Mouse (Mus musculus): ENCODE data around the gene Adam15. TPM values are rescaled to one million over a fixed set of nuclear protein-coding genes. Genes with fewer than 3 reads are reported as not detected.

Gene Adam15
- polyA plus RNA-seq (2014; fragmentation: Nextera tagmentation; extraction: Ambion mirVana) = 13.4 and 19.3 TPM in 2 replicates

GRCm38 (mm10) chr3:89349869-89350501 lies at the start of gene Adam15:
Gene Adam15 (minus strand): TSS chr3:89349996.
- DNase-seq (ENCODE audit: low spot score) (peak; percentile 86), ATAC-seq (peak; percentile 95)
- Histone ChIP-seq H3K9me3 (replicated peaks; ENCODE audit: control insufficient read depth, low read length) (no peaks in the 10 kb centered on the region), H3K9ac (ENCODE audit: low read length) (peak within 1 kb of the TSS; percentile 69), H3K36me3 (ENCODE audit: control insufficient read depth, insufficient read depth, low read length) (no peaks in the 10 kb centered on the region), H3K27me3 (replicated peaks; ENCODE audit: control insufficient read depth, insufficient read depth, low read length) (no peaks in the 10 kb centered on the region), H3K27ac (ENCODE audit: low read depth, low read length) (peak within 1 kb of the TSS; percentile 61), H3K4me2 (ENCODE audit: low read length) (peak within 1 kb of the TSS; percentile 90), H3K4me3 (ENCODE audit: low read depth, low read length) (peak within 1 kb of the TSS; percentile 51), H3K4me1 (ENCODE audit: control insufficient read depth, insufficient read depth, low read length) (peaks cover 5% of the 10 kb centered on the region; the same call in 1 of the 2 replicates)
- WGBS = under 1% methylated on average over 59 of the region's 59 CpGs

DNA sequence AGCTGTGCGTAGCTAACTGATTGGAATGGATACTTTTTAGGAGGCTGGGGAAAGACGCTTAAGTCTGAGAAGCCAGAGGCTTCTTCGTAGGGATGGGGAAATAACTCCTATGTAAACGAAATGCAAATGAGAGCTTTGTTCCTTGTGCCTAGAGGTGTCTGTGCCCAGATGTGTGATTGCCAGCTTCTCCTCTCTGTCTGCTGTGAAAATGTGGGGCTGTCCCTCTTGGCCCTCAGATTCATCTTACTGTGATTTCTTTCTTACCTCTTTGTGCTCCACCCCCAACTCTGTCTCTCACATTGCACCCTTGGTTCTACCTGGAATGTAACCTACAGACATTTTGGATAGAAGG lies 46.8 kb upstream of the Adam15 start:
- Histone ChIP-seq H3K27ac (ENCODE audit: low read depth, low read length) (no peak overlapping the region), H3K36me3 (ENCODE audit: control insufficient read depth, insufficient read depth, low read length) (peaks cover 6% of the 10 kb centered on the region), H3K9me3 (replicated peaks; ENCODE audit: control insufficient read depth, low read length) (no peaks in the 10 kb centered on the region), H3K4me2 (ENCODE audit: low read length) (peak overlapping the region; percentile 99), H3K4me1 (ENCODE audit: control insufficient read depth, insufficient read depth, low read length) (peaks cover 32% of the 10 kb centered on the region), H3K9ac (ENCODE audit: low read length) (peak overlapping the region; percentile 61; the same call in 1 of the 2 replicates), H3K27me3 (replicated peaks; ENCODE audit: control insufficient read depth, insufficient read depth, low read length) (peaks cover 18% of the 10 kb centered on the region), H3K4me3 (ENCODE audit: low read depth, low read length) (no peak overlapping the region; the same call in 1 of the 2 replicates)
- WGBS = under 1% methylated on average over 4 of the region's 4 CpGs
- no peak for DNase-seq (ENCODE audit: low spot score)
- ATAC-seq = no peak

GRCm38 (mm10) chr3:89395806-89396653 lies 46.2 kb upstream of the Adam15 start:
- Histone ChIP-seq H3K4me3 (ENCODE audit: low read depth, low read length) (peak overlapping the region; percentile 37), H3K4me2 (ENCODE audit: low read length) (peak overlapping the region; percentile 99), H3K27ac (ENCODE audit: low read depth, low read length) (no peak overlapping the region), H3K36me3 (ENCODE audit: control insufficient read depth, insufficient read depth, low read length) (peaks cover under 1% of the 10 kb centered on the region; the same call in 1 of the 2 replicates), H3K27me3 (replicated peaks; ENCODE audit: control insufficient read depth, insufficient read depth, low read length) (peaks cover 18% of the 10 kb centered on the region), H3K9ac (ENCODE audit: low read length) (peak overlapping the region; percentile 61), H3K4me1 (ENCODE audit: control insufficient read depth, insufficient read depth, low read length) (peaks cover 38% of the 10 kb centered on the region), H3K9me3 (replicated peaks; ENCODE audit: control insufficient read depth, low read length) (no peaks in the 10 kb centered on the region)
- 1% methylated on average over 44 of the region's 44 CpGs for WGBS
- ATAC-seq = no peak
- peak; percentile 83 for DNase-seq (ENCODE audit: low spot score)

GRCm38 (mm10) chr3:89395419-89395805 lies 45.6 kb upstream of the Adam15 start:
- Histone ChIP-seq H3K4me2 (ENCODE audit: low read length) (peak overlapping the region; percentile 99), H3K27ac (ENCODE audit: low read depth, low read length) (no peak overlapping the region), H3K36me3 (ENCODE audit: control insufficient read depth, insufficient read depth, low read length) (no peaks in the 10 kb centered on the region), H3K9me3 (replicated peaks; ENCODE audit: control insufficient read depth, low read length) (no peaks in the 10 kb centered on the region), H3K27me3 (replicated peaks; ENCODE audit: control insufficient read depth, insufficient read depth, low read length) (peaks cover 18% of the 10 kb centered on the region), H3K4me1 (ENCODE audit: control insufficient read depth, insufficient read depth, low read length) (peaks cover 44% of the 10 kb centered on the region), H3K9ac (ENCODE audit: low read length) (no peak overlapping the region), H3K4me3 (ENCODE audit: low read depth, low read length) (peak overlapping the region; percentile 37)
- WGBS = 4% methylated on average over 10 of the region's 10 CpGs
- no peak for DNase-seq (ENCODE audit: low spot score)
- no peak for ATAC-seq

DNA sequence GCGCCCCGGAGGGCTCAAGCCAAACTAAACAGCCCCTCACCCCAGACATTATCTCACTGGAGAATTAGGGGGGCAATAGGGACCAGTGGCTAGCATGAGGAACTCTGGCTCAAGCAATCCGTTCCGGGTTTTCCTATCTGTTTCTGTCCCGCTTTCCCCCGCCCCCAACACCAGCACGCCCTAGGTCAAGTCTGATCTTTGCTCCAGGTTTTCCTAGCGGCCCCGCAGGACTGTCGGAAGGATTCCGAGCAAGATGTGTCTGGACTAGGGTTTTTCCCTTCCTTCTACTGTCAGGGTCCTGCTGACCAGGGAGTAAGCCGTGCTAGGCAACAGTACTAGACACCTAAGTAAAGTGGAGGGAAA lies 45.1 kb upstream of the Adam15 start:
- peak overlapping the region; percentile 99 for H3K4me2 ChIP-seq (ENCODE audit: low read length)
- DNase-seq (ENCODE audit: low spot score) (peak; percentile 82), ATAC-seq (no peak)
- H3K27ac ChIP-seq (ENCODE audit: low read depth, low read length) = no peak overlapping the region; the same call in 1 of the 2 replicates
- H3K36me3 ChIP-seq (ENCODE audit: control insufficient read depth, insufficient read depth, low read length) = no peaks in the 10 kb centered on the region
- peak overlapping the region; percentile 51 for H3K9ac ChIP-seq (ENCODE audit: low read length)
- H3K27me3 ChIP-seq (replicated peaks; ENCODE audit: control insufficient read depth, insufficient read depth, low read length) = peaks cover 18% of the 10 kb centered on the region
- WGBS = under 1% methylated on average over 10 of the region's 12 CpGs
- no peaks in the 10 kb centered on the region for H3K9me3 ChIP-seq (replicated peaks; ENCODE audit: control insufficient read depth, low read length)
- H3K4me3 ChIP-seq (ENCODE audit: low read depth, low read length) = peak overlapping the region; percentile 36
- peaks cover 44% of the 10 kb centered on the region for H3K4me1 ChIP-seq (ENCODE audit: control insufficient read depth, insufficient read depth, low read length)

DNA sequence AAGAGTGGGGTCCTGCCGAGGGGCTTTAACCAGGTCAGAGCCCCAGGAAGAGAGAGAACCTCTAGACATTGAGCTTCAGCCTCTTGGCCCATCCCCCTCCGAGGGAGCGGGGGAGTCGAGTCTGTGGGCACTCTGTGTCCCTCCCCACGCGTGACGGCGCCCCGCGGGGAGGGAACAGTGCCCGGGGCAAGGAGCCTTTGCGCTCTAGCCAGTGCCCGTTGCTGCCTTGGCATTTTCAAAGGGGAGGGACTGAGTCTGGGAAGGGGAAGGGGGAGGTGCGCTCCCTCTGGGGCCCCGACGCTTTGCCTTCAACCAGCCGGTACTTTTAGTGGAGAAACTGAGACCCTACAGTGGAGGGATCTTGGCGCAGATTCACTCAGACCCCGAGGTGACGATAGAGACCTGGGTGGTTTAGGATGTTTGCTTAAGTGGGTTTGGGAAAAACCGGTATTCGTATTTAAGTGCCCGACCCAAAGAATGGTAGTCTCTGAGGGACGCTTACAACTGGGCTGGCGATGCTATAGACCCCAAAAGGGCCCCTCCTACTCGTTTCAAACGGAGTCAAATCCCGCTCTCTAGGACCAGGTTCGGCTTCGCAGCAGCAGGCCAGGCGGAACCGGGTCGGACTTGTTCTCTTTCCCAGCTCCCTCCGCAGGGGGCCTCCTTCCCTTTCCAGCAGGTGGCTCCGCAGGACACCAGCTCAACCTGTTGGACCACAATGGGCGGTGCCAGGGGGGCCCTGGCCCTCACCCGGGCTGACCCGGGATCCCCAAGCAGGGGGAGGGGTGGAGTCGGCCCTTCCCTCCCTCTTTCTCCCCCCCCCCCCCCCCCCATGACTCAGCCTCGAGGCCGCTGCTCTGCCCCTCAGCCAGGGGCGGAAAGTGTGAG lies 44.5 kb upstream of the Adam15 start, which contains the start of gene Zbtb7b:
Zbtb7b (minus strand) TSS at position 771 of the 888 bp plus-strand sequence.
- DNase-seq (ENCODE audit: low spot score) = peak; percentile 65
- H3K27me3 ChIP-seq (replicated peaks; ENCODE audit: control insufficient read depth, insufficient read depth, low read length) = peaks cover 18% of the 10 kb centered on the region
- peak within 1 kb of the TSS; percentile 99 for H3K4me2 ChIP-seq (ENCODE audit: low read length)
- peak within 1 kb of the TSS; percentile 37 for H3K4me3 ChIP-seq (ENCODE audit: low read depth, low read length)
- H3K9ac ChIP-seq (ENCODE audit: low read length) = peak within 1 kb of the TSS; percentile 51
- ATAC-seq = peak; percentile 54
- under 1% methylated on average over 39 of the region's 42 CpGs for WGBS
- H3K4me1 ChIP-seq (ENCODE audit: control insufficient read depth, insufficient read depth, low read length) = peaks cover 44% of the 10 kb centered on the region
- H3K36me3 ChIP-seq (ENCODE audit: control insufficient read depth, insufficient read depth, low read length) = no peaks in the 10 kb centered on the region
- no peaks in the 10 kb centered on the region for H3K9me3 ChIP-seq (replicated peaks; ENCODE audit: control insufficient read depth, low read length)
- H3K27ac ChIP-seq (ENCODE audit: low read depth, low read length) = peak within 1 kb of the TSS; percentile 49; the same call in 1 of the 2 replicates

DNA sequence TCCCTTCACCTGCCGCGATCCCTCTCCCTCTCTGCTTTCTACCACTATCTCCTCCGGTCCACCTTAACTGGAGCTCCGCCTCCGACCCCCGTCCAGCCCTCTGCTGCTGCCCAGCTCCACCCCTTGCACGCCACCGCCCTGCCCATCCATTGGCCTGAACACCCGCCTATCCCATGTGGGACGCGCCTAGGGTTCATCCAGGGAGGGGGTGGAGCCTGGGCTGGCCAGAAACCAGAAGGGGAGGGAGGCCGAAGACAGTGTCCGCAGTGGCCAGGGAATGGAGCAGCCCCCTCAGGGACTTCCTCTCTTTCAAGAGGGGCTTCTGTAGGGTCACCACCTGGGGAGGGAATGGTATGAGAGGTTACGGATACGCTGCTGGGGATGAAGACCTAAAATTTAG lies 43.8 kb upstream of the Adam15 start:
- Histone ChIP-seq H3K9ac (ENCODE audit: low read length) (peak overlapping the region; percentile 51), H3K4me3 (ENCODE audit: low read depth, low read length) (peak overlapping the region; percentile 36), H3K36me3 (ENCODE audit: control insufficient read depth, insufficient read depth, low read length) (no peaks in the 10 kb centered on the region), H3K27me3 (replicated peaks; ENCODE audit: control insufficient read depth, insufficient read depth, low read length) (peaks cover 18% of the 10 kb centered on the region), H3K27ac (ENCODE audit: low read depth, low read length) (peak overlapping the region; percentile 49; the same call in 1 of the 2 replicates), H3K4me2 (ENCODE audit: low read length) (peak overlapping the region; percentile 99), H3K4me1 (ENCODE audit: control insufficient read depth, insufficient read depth, low read length) (peaks cover 44% of the 10 kb centered on the region), H3K9me3 (replicated peaks; ENCODE audit: control insufficient read depth, low read length) (no peaks in the 10 kb centered on the region)
- 0% methylated on average over 15 of the region's 15 CpGs for WGBS
- DNase-seq (ENCODE audit: low spot score) (peak; percentile 96), ATAC-seq (peak; percentile 92)

- Histone ChIP-seq H3K9ac (ENCODE audit: low read length) (peak overlapping the region; percentile 66; the same call in 1 of the 2 replicates), H3K4me1 (ENCODE audit: control insufficient read depth, insufficient read depth, low read length) (peaks cover 44% of the 10 kb centered on the region), H3K4me3 (ENCODE audit: low read depth, low read length) (peak overlapping the region; percentile 36), H3K27me3 (replicated peaks; ENCODE audit: control insufficient read depth, insufficient read depth, low read length) (peaks cover 18% of the 10 kb centered on the region), H3K36me3 (ENCODE audit: control insufficient read depth, insufficient read depth, low read length) (no peaks in the 10 kb centered on the region), H3K4me2 (ENCODE audit: low read length) (peak overlapping the region; percentile 99), H3K9me3 (replicated peaks; ENCODE audit: control insufficient read depth, low read length) (no peaks in the 10 kb centered on the region), H3K27ac (ENCODE audit: low read depth, low read length) (no peak overlapping the region)
- DNase-seq (ENCODE audit: low spot score) (no peak), ATAC-seq (no peak)
- 1% methylated on average over 22 of the region's 24 CpGs for WGBS
Measured at GRCm38 (mm10) chr3:89392871-89393311, 43.1 kb upstream of the Adam15 start.

Measured in forebrain, embryonic 14.5 days (tissue).